Mouse (Mus musculus): ENCODE measurements around the gene Tmprss9. TPM values are rescaled to one million over a fixed set of nuclear protein-coding genes. Genes with fewer than 3 reads are reported as not detected.

The Tmprss9 gene
- total and polyA plus RNA-seq, 3 experiments, result 0.04 TPM; not detected in 2

GRCm38 (mm10) chr10:80948570-80948969 is 76.9 kb downstream of the Tmprss9 start:
- dilution Hi-C loops (cut with MboI; ENCODE audit: extremely low pct_ligation_motif_present, extremely low pct_unique_long_range_greater_than_20kb, low sequenced_read_pairs), result no loop called here
- H3K9ac ChIP-seq (ENCODE audit: insufficient read depth, low read depth), result no peak overlapping the region
- no peaks in the 10 kb centered on the region for H3K9me3 ChIP-seq (replicated peaks; ENCODE audit: low read length)
- in situ Hi-C loops (cut with MboI; ENCODE audit: low pct_ligation_motif_present, low pct_unique_long_range_greater_than_20kb, low sequenced_read_pairs), result no loop called here
- no peak overlapping the region for H3K27ac ChIP-seq (ENCODE audit: insufficient read depth, low read depth)
- DNase-seq (ENCODE audit: extremely low read depth), result no peak
- no peak overlapping the region for H3K4me3 ChIP-seq (replicated peaks in 1 of 3; ENCODE audit: low read depth in 2 of 3, low read length in 2 of 3, poor library complexity in 1 of 3)
- peak; percentile 26; the same call in 1 of the 2 replicates for TF ChIP-seq ZNF384 (IDR thresholded peaks at IDR 0.05; ENCODE audit: low read depth, low read length)
- no peak for TF ChIP-seq UBTF (IDR thresholded peaks at IDR 0.05; ENCODE audit: low read depth, low read length)
- no peak for TF ChIP-seq RCOR1 (conservative IDR thresholded peaks at IDR 0.05; ENCODE audit: low read depth, low read length)
- no peak for TF ChIP-seq SIN3A (IDR thresholded peaks at IDR 0.05; ENCODE audit: low read length)
- no peak for TF ChIP-seq MXI1 (IDR thresholded peaks at IDR 0.05; ENCODE audit: low read depth, low read length)
- TF ChIP-seq ZKSCAN1 (IDR thresholded peaks at IDR 0.05; ENCODE audit: borderline replicate concordance, low read depth, low read length), result no peak
- peak; percentile 38; the same call in 1 of the 2 replicates for TF ChIP-seq BHLHE40 (IDR thresholded peaks at IDR 0.05; ENCODE audit: low read depth, low read length)
- no peak for TF ChIP-seq TBP (conservative IDR thresholded peaks at IDR 0.05; ENCODE audit: low read depth, low read length)
- TF ChIP-seq IRF4 (IDR thresholded peaks at IDR 0.05; ENCODE audit: low read depth, low read length), result no peak
- no peak for TF ChIP-seq MAZ (IDR thresholded peaks at IDR 0.05; ENCODE audit: low read depth, low read length)
- no peak for TF ChIP-seq HCFC1 (IDR thresholded peaks at IDR 0.05; ENCODE audit: low read depth, low read length)
- TF ChIP-seq JUND (conservative IDR thresholded peaks at IDR 0.05; ENCODE audit: low read depth, low read length), result no peak
- TF ChIP-seq ZC3H11A (IDR thresholded peaks at IDR 0.05; ENCODE audit: low read depth, low read length), result no peak
- no peak for TF ChIP-seq CHD2 (IDR thresholded peaks at IDR 0.05; ENCODE audit: low read length)
- peak; percentile 54 for TF ChIP-seq USF1 (IDR thresholded peaks at IDR 0.05; ENCODE audit: low read depth, low read length)
- no peak overlapping the region for H3K4me2 ChIP-seq (ENCODE audit: insufficient read depth, low read depth, poor library complexity, severe bottlenecking)
- H3K4me1 ChIP-seq (ENCODE audit: control insufficient read depth in 1 of 2, insufficient read depth in 2 of 2), result peaks cover 6 to 29% of the 10 kb centered on the region in 2 experiments; a peak in 3 of 4 replicates
- H3K36me3 ChIP-seq (replicated peaks in 1 of 2; ENCODE audit: control insufficient read depth in 1 of 2, insufficient read depth in 1 of 2, low read length in 1 of 2), result no peaks in the 10 kb centered on the region
- peaks cover 19% of the 10 kb centered on the region for H3K27me3 ChIP-seq (replicated peaks)
- no peaks in the 10 kb centered on the region for H3K79me2 ChIP-seq (replicated peaks; ENCODE audit: control insufficient read depth, extremely low read depth, insufficient read depth, poor library complexity, severe bottlenecking)

- DNase-seq (ENCODE audit: extremely low read depth), result no peak
- H3K4me3 ChIP-seq (replicated peaks in 1 of 3; ENCODE audit: low read depth in 2 of 3, low read length in 2 of 3, poor library complexity in 1 of 3), result no peak overlapping the region
These were observed 77.4 kb downstream of the Tmprss9 start for GRCm38 (mm10) chr10:80949081-80949480.

More at GRCm38 (mm10) chr10:80949081-80949480, 77.4 kb downstream of the Tmprss9 start:
- no peak overlapping the region for H3K9ac ChIP-seq (ENCODE audit: insufficient read depth, low read depth)
- no peak overlapping the region for H3K27ac ChIP-seq (ENCODE audit: insufficient read depth, low read depth)
- in situ Hi-C loops (cut with MboI; ENCODE audit: low pct_ligation_motif_present, low pct_unique_long_range_greater_than_20kb, low sequenced_read_pairs), result no loop called here
- no peaks in the 10 kb centered on the region for H3K9me3 ChIP-seq (replicated peaks; ENCODE audit: low read length)
- TF ChIP-seq MEF2A (IDR thresholded peaks at IDR 0.05; ENCODE audit: borderline replicate concordance, low read depth, low read length) (no peak), MYC (IDR thresholded peaks at IDR 0.05; ENCODE audit: low read depth, low read length) (no peak), USF2 (conservative IDR thresholded peaks at IDR 0.05; ENCODE audit: low read depth, low read length) (no peak), HCFC1 (IDR thresholded peaks at IDR 0.05; ENCODE audit: low read depth, low read length) (no peak), CHD2 (IDR thresholded peaks at IDR 0.05; ENCODE audit: low read length) (no peak), KAT2A (IDR thresholded peaks at IDR 0.05; ENCODE audit: insufficient replicate concordance, low read length) (no peak), PAX5 (IDR thresholded peaks at IDR 0.05; ENCODE audit: low read length) (no peak), CHD1 (IDR thresholded peaks at IDR 0.05; ENCODE audit: low read depth, low read length) (no peak), JUND (conservative IDR thresholded peaks at IDR 0.05; ENCODE audit: low read depth, low read length) (no peak), EP300 (IDR thresholded peaks at IDR 0.05; ENCODE audit: low read length) (no peak), IRF4 (IDR thresholded peaks at IDR 0.05; ENCODE audit: low read depth, low read length) (no peak), MAX (IDR thresholded peaks at IDR 0.05; ENCODE audit: low read length) (no peak), MAFK (IDR thresholded peaks at IDR 0.05; ENCODE audit: insufficient replicate concordance, low read length) (no peak), SMC3 (IDR thresholded peaks at IDR 0.05; ENCODE audit: low read depth, low read length) (no peak), ZMIZ1 (IDR thresholded peaks at IDR 0.05; ENCODE audit: low read depth, low read length) (no peak), SIN3A (IDR thresholded peaks at IDR 0.05; ENCODE audit: low read length) (no peak)
- no peak overlapping the region for H3K4me2 ChIP-seq (ENCODE audit: insufficient read depth, low read depth, poor library complexity, severe bottlenecking)
- no peaks in the 10 kb centered on the region for H3K36me3 ChIP-seq (replicated peaks in 1 of 2; ENCODE audit: control insufficient read depth in 1 of 2, insufficient read depth in 1 of 2, low read length in 1 of 2)
- H3K27me3 ChIP-seq (replicated peaks), result peaks cover 16% of the 10 kb centered on the region
- H3K4me1 ChIP-seq (ENCODE audit: control insufficient read depth in 1 of 2, insufficient read depth in 2 of 2), result peaks cover 2 to 25% of the 10 kb centered on the region in 2 experiments; a peak in 3 of 4 replicates
- no peaks in the 10 kb centered on the region for H3K79me2 ChIP-seq (replicated peaks; ENCODE audit: control insufficient read depth, extremely low read depth, insufficient read depth, poor library complexity, severe bottlenecking)
- dilution Hi-C loops (cut with MboI; ENCODE audit: extremely low pct_ligation_motif_present, extremely low pct_unique_long_range_greater_than_20kb, low sequenced_read_pairs), result no loop called here

Measured in CH12.LX (cell line).